Mouse (Mus musculus) forebrain, embryonic 15.5 days (tissue): ENCODE measurements at regions not wholly inside any gene's neighbourhood (a gene's known extent, or its start where the extent isn't known, plus 50 kb on each side); places are given as distances from the start of the nearest gene placed in this dataset.

Source experiments
- ATAC-seq: fragments of 200-750 bp; cut with Nextera tagmentation; replicated peaks from 2 replicates; pipeline ENCODE4 v1.8.0; 2017; ENCODE audit warnings: mild to moderate bottlenecking, moderate TSS enrichment, moderate library complexity
- H3K27ac ChIP-seq: fragments of 300-500 bp; sonication (generic); replicated peaks from 2 replicates; pipeline ENCODE4 v1.5.1; 2015; ENCODE audit warnings: mild to moderate bottlenecking, inconsistent platforms
- H3K27me3 ChIP-seq: fragments of 300-500 bp; sonication (generic); 2 replicates; pipeline ENCODE4 v1.6.1; 2015; ENCODE audit warnings: inconsistent platforms
- H3K36me3 ChIP-seq: fragments of 300-500 bp; sonication (generic); 2 replicates; pipeline ENCODE4 v1.6.1; 2015; ENCODE audit warnings: mild to moderate bottlenecking, inconsistent platforms
- H3K4me1 ChIP-seq: fragments of 300-500 bp; sonication (generic); 2 replicates; pipeline ENCODE4 v1.6.1; 2015; ENCODE audit warnings: inconsistent platforms
- H3K4me2 ChIP-seq: fragments of 300-500 bp; sonication (generic); replicated peaks from 2 replicates; pipeline ENCODE4 v1.6.1; 2015; ENCODE audit warnings: mild to moderate bottlenecking, inconsistent platforms
- H3K4me3 ChIP-seq: fragments of 300-500 bp; sonication (generic); 2 replicates; pipeline ENCODE4 v1.5.1; 2015; ENCODE audit warnings: mild to moderate bottlenecking, inconsistent platforms
- H3K9ac ChIP-seq: fragments of 300-500 bp; sonication (generic); replicated peaks from 2 replicates; pipeline ENCODE4 v1.6.1; 2015; ENCODE audit warnings: mild to moderate bottlenecking, inconsistent platforms
- H3K9me3 ChIP-seq: fragments of 300-500 bp; sonication (generic); 2 replicates; pipeline ENCODE4 v1.6.1; 2016; ENCODE audit warnings: inconsistent platforms
- WGBS: fragments of 180-500 bp; shearing (Covaris S2); methylation state at CpG from one replicate; pipeline ENCODE4 v1.1.7; 2015; ENCODE audit warnings: mixed read lengths; 5-methylcytosine and 5-hydroxymethylcytosine counted together

GRCm38 (mm10) chr2:117763631-117764030 is 348.0 kb upstream of the Thbs1 start:
- no peaks in the 10 kb centered on the region for H3K9me3 ChIP-seq
- H3K4me1 ChIP-seq, result no peaks in the 10 kb centered on the region
- ATAC-seq, result no peak
- H3K9ac ChIP-seq, result no peak overlapping the region
- no peak overlapping the region for H3K4me2 ChIP-seq
- no peaks in the 10 kb centered on the region for H3K27me3 ChIP-seq
- no peak overlapping the region for H3K4me3 ChIP-seq
- H3K27ac ChIP-seq, result no peak overlapping the region
- H3K36me3 ChIP-seq, result no peaks in the 10 kb centered on the region
- 88% methylated on average over 1 of the region's 1 CpGs for WGBS

- ATAC-seq, result no peak
- Histone ChIP-seq H3K36me3 (no peaks in the 10 kb centered on the region), H3K4me3 (no peak overlapping the region), H3K27ac (no peak overlapping the region), H3K4me2 (no peak overlapping the region), H3K27me3 (no peaks in the 10 kb centered on the region), H3K9ac (no peak overlapping the region), H3K9me3 (no peaks in the 10 kb centered on the region), H3K4me1 (no peaks in the 10 kb centered on the region)
- WGBS, result 88% methylated on average over 5 of the region's 5 CpGs
Measured at GRCm38 (mm10) chr2:117765572-117765971, 346.1 kb upstream of the Thbs1 start.

- Histone ChIP-seq H3K4me2 (no peak overlapping the region), H3K4me3 (no peak overlapping the region), H3K36me3 (no peaks in the 10 kb centered on the region), H3K27ac (no peak overlapping the region), H3K9ac (no peak overlapping the region), H3K27me3 (no peaks in the 10 kb centered on the region), H3K9me3 (no peaks in the 10 kb centered on the region), H3K4me1 (no peaks in the 10 kb centered on the region)
- 86% methylated on average over 3 of the region's 3 CpGs for WGBS
- no peak for ATAC-seq
Measured at GRCm38 (mm10) chr2:117766450-117766849, 345.2 kb upstream of the Thbs1 start.

GRCm38 (mm10) chr2:117769402-117770114 is 342.1 kb upstream of the Thbs1 start:
- ATAC-seq, result no peak
- no peak overlapping the region for H3K4me2 ChIP-seq
- no peaks in the 10 kb centered on the region for H3K36me3 ChIP-seq
- H3K9ac ChIP-seq, result no peak overlapping the region
- H3K4me3 ChIP-seq, result no peak overlapping the region
- H3K27me3 ChIP-seq, result no peaks in the 10 kb centered on the region
- H3K27ac ChIP-seq, result no peak overlapping the region
- no peaks in the 10 kb centered on the region for H3K4me1 ChIP-seq
- H3K9me3 ChIP-seq, result no peaks in the 10 kb centered on the region
- 75% methylated on average over 7 of the region's 7 CpGs for WGBS

- H3K27me3 ChIP-seq, result no peaks in the 10 kb centered on the region
- H3K4me3 ChIP-seq, result no peak overlapping the region
- 82% methylated on average over 3 of the region's 3 CpGs for WGBS
- H3K4me1 ChIP-seq, result no peaks in the 10 kb centered on the region
- no peak overlapping the region for H3K27ac ChIP-seq
- no peak overlapping the region for H3K4me2 ChIP-seq
- ATAC-seq, result no peak
- no peak overlapping the region for H3K9ac ChIP-seq
- H3K36me3 ChIP-seq, result no peaks in the 10 kb centered on the region
- no peaks in the 10 kb centered on the region for H3K9me3 ChIP-seq
Measured at GRCm38 (mm10) chr2:117770115-117770485, 341.6 kb upstream of the Thbs1 start.

GRCm38 (mm10) chr2:117780287-117780686 is 331.4 kb upstream of the Thbs1 start:
- Histone ChIP-seq H3K4me1 (no peaks in the 10 kb centered on the region), H3K9me3 (no peaks in the 10 kb centered on the region), H3K27me3 (no peaks in the 10 kb centered on the region), H3K27ac (no peak overlapping the region), H3K36me3 (no peaks in the 10 kb centered on the region), H3K9ac (no peak overlapping the region), H3K4me2 (no peak overlapping the region), H3K4me3 (no peak overlapping the region)
- WGBS, result 88% methylated on average over 3 of the region's 3 CpGs
- no peak for ATAC-seq

GRCm38 (mm10) chr2:117780816-117781215 is 330.9 kb upstream of the Thbs1 start:
- no peak for ATAC-seq
- H3K9ac ChIP-seq, result no peak overlapping the region
- H3K27me3 ChIP-seq, result no peaks in the 10 kb centered on the region

GRCm38 (mm10) chr2:117787321-117787720 is 324.4 kb upstream of the Thbs1 start:
- Histone ChIP-seq H3K27me3 (no peaks in the 10 kb centered on the region), H3K27ac (no peak overlapping the region), H3K9ac (no peak overlapping the region), H3K4me3 (no peak overlapping the region), H3K36me3 (no peaks in the 10 kb centered on the region), H3K9me3 (no peaks in the 10 kb centered on the region), H3K4me2 (no peak overlapping the region), H3K4me1 (no peaks in the 10 kb centered on the region)
- no peak for ATAC-seq
- 58% methylated on average over 1 of the region's 1 CpGs for WGBS

More at GRCm38 (mm10) chr2:117780816-117781215, 330.9 kb upstream of the Thbs1 start:
- no peak overlapping the region for H3K4me2 ChIP-seq
- H3K9me3 ChIP-seq, result no peaks in the 10 kb centered on the region
- H3K4me3 ChIP-seq, result no peak overlapping the region
- H3K36me3 ChIP-seq, result no peaks in the 10 kb centered on the region
- 76% methylated on average over 7 of the region's 7 CpGs for WGBS
- no peaks in the 10 kb centered on the region for H3K4me1 ChIP-seq
- H3K27ac ChIP-seq, result no peak overlapping the region

- Histone ChIP-seq H3K9me3 (no peaks in the 10 kb centered on the region), H3K4me2 (no peak overlapping the region), H3K36me3 (no peaks in the 10 kb centered on the region), H3K27me3 (no peaks in the 10 kb centered on the region), H3K9ac (no peak overlapping the region), H3K27ac (no peak overlapping the region), H3K4me1 (no peaks in the 10 kb centered on the region), H3K4me3 (no peak overlapping the region)
- 73% methylated on average over 1 of the region's 1 CpGs for WGBS
- ATAC-seq, result no peak
Measured at GRCm38 (mm10) chr2:117794285-117794684, 317.4 kb upstream of the Thbs1 start.

GRCm38 (mm10) chr2:117801946-117802600 is 309.6 kb upstream of the Thbs1 start:
- Histone ChIP-seq H3K9me3 (no peaks in the 10 kb centered on the region), H3K27ac (no peak overlapping the region), H3K4me2 (no peak overlapping the region), H3K36me3 (no peaks in the 10 kb centered on the region), H3K27me3 (no peaks in the 10 kb centered on the region), H3K4me3 (no peak overlapping the region), H3K9ac (no peak overlapping the region), H3K4me1 (no peaks in the 10 kb centered on the region)
- no peak for ATAC-seq

GRCm38 (mm10) chr2:117802686-117803085 is 309.0 kb upstream of the Thbs1 start:
- WGBS, result 82% methylated on average over 2 of the region's 2 CpGs
- Histone ChIP-seq H3K9me3 (no peaks in the 10 kb centered on the region), H3K4me3 (no peak overlapping the region), H3K9ac (no peak overlapping the region), H3K4me1 (no peaks in the 10 kb centered on the region), H3K27me3 (no peaks in the 10 kb centered on the region), H3K27ac (no peak overlapping the region), H3K36me3 (no peaks in the 10 kb centered on the region), H3K4me2 (no peak overlapping the region)
- ATAC-seq, result no peak

- no peak overlapping the region for H3K4me2 ChIP-seq
- no peak overlapping the region for H3K9ac ChIP-seq
- no peak for ATAC-seq
Measured at GRCm38 (mm10) chr2:117804686-117805085, 307.0 kb upstream of the Thbs1 start.

GRCm38 (mm10) chr2:117807121-117807520 is 304.6 kb upstream of the Thbs1 start:
- Histone ChIP-seq H3K4me1 (no peaks in the 10 kb centered on the region), H3K9me3 (no peaks in the 10 kb centered on the region), H3K27me3 (no peaks in the 10 kb centered on the region), H3K36me3 (no peaks in the 10 kb centered on the region), H3K4me2 (no peak overlapping the region), H3K4me3 (no peak overlapping the region), H3K9ac (no peak overlapping the region), H3K27ac (no peak overlapping the region)
- no peak for ATAC-seq
- WGBS, result 96% methylated on average over 3 of the region's 3 CpGs

More at GRCm38 (mm10) chr2:117804686-117805085, 307.0 kb upstream of the Thbs1 start:
- no peak overlapping the region for H3K27ac ChIP-seq
- H3K4me1 ChIP-seq, result no peaks in the 10 kb centered on the region
- no peaks in the 10 kb centered on the region for H3K27me3 ChIP-seq
- H3K9me3 ChIP-seq, result no peaks in the 10 kb centered on the region
- H3K36me3 ChIP-seq, result no peaks in the 10 kb centered on the region
- H3K4me3 ChIP-seq, result no peak overlapping the region
